Mouse (Mus musculus): Measurements from ENCODE around the gene Vwa7.
"Not testable (repeated sequence)": the region's sequence is repeated elsewhere in the genome, so short reads cannot be mapped to it uniquely, and the experiment has no call there.

Vwa7 gene

DNA sequence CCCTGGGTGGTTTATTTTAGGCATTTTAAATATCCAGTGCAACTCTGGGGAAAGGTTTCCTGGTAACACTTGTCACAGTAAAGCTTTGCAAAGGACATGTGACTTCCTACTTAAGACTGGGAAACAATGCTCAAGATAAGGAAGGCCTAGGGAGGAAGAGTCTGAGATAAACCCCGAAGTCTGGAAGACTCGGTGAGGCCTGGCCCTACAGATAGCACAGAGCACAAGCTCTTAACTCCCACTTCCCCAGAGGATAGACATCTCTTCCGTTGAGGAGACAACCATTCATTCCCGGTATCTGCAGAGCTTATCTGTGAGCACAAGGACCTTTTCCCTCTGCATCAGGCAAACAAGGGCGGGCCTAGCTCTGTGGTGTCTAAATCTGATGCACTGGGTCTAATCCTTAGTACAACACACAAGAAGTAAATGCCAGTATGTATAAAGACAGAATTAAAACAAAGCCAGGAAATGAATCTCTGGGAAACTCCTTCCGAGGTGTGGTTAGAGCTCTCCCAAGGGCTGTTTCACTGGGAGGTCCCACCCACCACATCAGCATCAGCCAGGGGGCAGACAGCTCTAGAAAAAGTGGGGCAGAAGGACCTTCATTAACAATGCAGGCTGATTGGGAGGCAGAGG lies 5.6 kb downstream of the Vwa7 start:
- no peak for DNase-seq (ENCODE audit: low spot score in 2 of 2)

DNA sequence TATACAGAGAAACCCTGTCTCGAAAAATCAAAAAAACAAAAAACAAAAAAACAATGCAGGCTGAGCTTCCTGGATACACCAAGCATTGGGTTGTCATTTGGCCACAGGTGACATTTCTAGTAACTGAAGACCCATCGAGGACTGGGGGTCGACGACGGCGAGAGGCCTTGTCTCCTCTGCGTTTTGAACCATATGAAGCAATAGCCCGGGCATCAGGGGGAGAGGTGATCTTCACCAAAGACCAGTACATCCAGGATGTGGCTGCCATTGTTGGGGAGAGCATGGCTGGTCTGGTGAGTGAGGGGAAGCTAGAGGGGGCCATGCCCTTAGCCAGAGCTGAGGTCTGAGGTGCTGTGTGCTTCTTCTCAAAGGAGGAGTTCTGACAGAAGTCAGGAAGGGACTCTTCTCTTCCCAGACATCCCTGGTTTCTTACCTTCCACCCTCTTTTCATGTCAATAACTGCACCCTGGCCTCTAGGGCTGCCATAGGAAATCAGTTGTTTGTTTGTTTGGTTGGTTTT lies 6.2 kb downstream of the Vwa7 start:
- DNase-seq (ENCODE audit: low spot score in 2 of 2), result no peak

DNA sequence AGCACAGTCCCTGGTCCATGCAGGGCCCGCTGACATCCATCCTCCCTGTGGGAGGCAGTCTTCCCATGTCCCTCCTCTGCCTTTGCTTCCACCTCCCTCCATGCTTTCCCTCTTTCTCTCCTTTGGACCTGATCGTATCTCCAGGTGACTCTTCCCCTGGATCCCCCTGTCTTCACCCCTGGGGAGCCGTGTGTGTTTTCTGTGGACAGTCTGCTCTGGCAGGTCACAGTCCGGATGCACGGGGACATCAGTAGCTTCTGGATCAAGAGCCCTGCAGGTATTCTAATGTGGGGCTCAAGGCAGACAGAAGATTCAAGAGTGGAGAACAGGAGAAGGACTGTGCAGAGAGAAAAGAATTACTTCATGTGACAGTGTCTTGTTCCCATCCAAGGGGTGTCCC lies 6.8 kb downstream of the Vwa7 start:
- no peak for DNase-seq (ENCODE audit: low spot score in 2 of 2)

- DNase-seq (ENCODE audit: low spot score in 2 of 2), result no peak
These were observed 7.4 kb downstream of the Vwa7 start for GRCm38 (mm10) chr17:35023756-35024155.

DNA sequence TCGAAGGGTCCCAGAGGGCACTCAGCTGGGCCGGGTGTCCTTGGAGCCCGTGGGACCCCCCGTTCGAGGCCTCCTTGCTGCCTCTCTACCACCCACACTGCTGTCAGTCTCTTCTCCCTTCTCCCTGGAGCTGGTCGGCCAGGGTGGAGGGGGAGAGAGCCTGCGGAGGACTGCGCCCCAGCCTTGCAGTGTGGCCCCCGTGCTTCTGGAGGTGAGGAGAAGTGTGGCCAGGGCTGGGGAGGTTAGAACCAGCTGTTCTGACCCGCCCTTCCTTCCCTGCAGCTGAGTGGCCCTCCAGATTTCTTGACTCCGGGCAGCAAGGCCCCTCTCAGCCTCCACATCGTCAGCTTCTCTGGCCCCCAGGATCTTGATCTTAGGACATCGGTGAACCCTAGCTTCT lies 7.9 kb downstream of the Vwa7 start:
- no peak for DNase-seq (ENCODE audit: low spot score in 2 of 2)

DNA sequence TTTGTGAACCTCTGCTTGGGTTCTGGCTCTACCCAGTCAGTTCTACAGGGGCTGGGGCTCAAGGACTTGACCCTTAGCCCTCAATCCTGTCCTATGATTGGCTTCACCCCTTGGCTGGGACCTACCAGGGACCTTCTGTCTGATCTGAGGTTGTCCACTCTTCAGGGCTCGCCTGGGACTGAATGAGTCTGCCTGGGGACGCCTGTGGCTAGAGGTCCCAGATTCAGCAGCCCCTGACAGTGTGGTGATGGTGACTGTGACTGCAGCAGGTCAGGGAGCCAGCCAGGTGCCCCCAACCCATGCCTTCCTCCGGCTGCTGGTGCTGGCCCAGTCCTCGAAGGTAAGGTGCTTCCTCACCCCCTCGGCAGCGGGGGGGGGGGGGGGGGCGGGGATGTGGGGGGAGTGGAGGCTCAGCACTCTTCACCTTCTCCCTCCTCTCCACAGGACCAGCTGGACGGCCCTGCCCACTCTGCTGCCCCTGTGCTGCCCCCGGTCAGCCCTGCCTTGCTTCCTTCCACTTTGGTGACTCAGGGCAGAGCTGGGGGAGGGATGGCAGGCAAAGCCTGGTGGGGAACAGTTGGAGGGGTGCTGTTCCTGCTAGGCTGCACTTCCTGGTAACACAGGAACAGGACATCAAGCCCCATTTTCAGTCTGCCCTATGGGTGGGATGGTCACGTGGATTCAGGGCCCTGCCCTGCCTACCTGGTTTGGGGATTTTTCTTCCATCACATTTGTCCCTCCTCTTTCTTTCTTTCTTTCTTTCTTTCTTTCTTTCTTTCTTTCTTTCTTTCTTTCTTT lies 8.5 kb downstream of the Vwa7 start:
- DNase-seq (ENCODE audit: low spot score in 2 of 2), result no peak

- DNase-seq (ENCODE audit: low spot score in 2 of 2), result no peak
These were observed 9.8 kb downstream of the Vwa7 start for GRCm38 (mm10) chr17:35026206-35026605.

DNA sequence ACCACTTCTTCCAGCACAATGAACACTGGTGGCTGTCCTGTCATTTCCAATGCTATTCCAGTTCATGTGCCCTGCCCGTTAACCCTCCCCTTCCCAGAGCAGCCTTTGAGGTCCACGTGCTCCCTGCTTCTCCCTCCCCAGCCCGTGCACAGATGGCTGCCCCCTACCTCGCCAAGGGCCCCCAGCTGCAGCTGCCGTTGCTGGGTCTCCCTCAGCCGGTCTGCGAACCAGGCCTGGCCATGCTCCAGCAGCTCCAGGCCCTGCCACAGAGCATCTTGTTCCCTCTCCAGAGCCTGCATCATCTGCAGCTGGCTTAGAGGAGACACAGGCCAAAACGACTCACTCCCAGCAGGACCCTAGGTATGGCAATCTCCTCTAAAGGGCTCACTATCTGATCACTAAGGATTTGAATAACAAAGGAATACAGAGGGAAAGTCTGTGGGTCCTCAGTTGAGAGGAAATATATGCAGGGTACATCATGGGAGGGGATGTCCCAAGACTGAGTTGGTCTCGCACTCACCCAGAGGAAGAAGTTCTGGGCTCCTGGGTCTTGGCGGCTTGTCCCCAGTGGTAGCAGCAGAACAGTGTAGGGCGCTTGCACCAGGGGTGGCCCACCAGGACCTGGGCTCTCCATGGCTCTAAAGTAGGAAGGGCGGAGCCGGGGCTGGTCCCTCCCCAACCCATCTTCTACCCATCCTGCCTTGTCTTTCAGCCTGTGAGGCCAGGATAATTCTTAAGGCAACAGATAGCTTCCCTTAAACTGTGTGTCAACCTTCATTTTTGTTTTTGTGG lies 11.1 kb downstream of the Vwa7 start, which contains the start of gene Sapcd1:
Gene Sapcd1 (minus strand): TSS at position 740 of the 792 bp plus-strand sequence.
- no peak for DNase-seq (ENCODE audit: low spot score in 2 of 2)

DNA sequence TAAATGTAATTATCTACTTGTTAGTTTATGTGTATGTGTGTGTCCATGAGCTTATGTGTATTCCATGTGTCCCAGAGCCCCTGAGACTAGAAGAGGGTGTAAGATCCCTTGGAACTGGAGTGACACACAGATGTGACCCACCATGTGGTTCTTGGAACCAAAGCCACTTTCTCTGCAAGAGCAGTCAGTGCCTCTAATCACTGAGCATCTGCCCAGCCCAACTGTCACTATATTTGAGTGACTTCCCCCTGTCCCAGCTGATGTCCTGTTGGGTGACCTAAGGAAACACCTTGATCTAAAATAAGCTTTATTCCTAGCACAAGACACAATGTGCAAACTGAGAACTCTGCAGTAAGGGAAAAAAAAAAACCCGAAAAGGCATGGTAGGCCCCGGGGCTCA lies 11.9 kb downstream of the Vwa7 start:
- no peak for DNase-seq (ENCODE audit: low spot score in 2 of 2)

DNA sequence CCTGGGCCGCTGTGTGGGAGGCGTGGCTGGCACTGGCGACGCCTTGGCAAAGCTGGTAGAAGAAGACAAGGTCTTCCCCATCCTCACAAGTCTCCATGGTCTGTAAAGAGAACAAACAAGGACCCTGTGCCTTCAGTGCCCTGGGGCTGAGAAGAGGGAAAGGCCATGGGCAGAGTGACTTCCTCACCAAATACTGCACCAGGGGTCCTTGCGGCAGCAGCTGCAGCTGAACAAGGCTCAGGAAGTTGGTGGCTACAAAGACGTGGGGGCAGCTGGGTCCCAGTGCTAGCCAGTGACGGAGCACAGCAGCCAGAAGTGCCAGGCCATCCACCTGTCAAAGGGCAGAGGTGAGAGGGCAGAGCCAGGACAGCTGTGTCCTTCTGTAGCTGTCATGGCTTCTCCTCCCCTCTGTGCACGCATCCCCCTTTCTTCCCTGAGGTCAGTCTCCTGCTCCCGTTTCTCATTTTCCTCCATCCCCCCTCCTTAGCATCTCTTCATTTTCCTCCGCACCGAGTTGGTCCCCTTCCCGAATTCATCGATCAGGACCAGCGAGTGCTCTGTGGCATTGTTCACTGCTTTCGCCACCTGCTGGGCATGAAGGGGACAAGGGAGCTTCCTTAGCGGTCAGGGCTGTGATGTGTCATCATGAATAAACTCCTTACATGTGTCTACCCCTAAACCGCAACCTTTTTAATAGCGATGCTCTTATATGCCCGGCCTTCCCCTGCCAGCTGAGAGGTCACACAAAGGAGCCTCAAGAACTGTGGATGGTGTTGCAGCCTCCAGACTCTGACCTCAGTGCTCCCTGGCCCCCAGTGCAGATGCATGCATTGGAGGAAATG lies 13.5 kb downstream of the Vwa7 start:
- DNase-seq (ENCODE audit: low spot score in 2 of 2), result no peak

DNA sequence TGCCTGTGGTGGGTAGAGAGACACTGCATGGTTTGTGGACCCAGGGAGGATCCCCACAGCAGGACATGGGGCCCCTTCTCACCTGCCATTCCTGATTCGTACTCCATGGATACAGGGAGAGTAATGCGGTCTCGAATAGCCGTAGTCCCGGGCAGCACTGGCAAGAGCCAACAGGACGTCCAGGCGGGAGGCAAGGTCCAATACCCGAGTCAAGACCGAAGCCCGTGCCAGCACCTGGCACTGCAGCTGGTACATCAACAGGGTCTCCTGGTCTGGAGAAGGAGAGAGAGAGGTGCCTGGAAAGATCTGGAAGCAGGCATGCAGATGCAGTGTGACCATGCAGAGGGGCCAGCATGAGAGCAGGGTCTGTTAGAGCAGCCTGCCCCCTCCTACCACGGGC lies 14.9 kb downstream of the Vwa7 start:
- no peak for DNase-seq (ENCODE audit: low spot score in 2 of 2)

DNA sequence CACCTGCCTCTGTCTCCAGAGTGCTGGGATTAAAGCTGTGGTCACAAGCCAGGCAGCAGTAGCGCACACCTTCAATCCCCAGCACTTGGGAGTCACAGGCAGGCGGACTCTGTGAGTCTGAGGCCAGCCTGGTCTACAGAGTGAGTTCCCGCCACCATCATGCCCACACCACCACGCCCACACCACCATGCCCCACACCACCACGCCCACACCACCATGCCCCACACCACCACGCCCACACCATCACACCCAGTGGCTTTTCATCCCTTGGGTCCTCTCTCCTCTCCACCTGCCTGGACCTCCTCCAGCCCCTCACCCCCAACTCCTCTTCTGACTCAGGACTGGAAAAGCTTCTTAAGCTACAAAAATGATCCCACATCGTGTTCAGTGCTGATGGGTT lies 15.5 kb downstream of the Vwa7 start:
- no peak for DNase-seq (ENCODE audit: low spot score in 2 of 2)

- no peak for DNase-seq (ENCODE audit: low spot score in 2 of 2)
These were observed 16.0 kb downstream of the Vwa7 start for GRCm38 (mm10) chr17:35032323-35032870.

DNA sequence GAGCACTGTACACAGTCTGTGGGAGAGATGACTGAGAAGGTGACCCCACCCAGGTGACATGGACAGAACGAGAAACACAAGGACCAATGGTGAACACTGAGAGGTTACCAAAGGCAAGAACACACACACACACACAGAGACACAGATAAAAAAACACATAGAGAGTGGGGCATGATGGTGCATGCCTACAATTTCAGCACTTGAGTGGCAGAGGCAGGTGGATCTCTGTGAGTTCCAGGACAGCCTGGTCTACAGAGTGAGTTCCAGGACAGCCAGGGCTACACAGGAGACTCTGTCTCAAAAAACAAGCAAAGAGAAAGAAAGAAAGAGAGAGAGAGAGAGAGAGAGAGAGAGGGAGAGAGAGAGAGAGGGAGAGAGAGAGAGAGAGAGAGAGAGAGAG lies 17.3 kb downstream of the Vwa7 start:
- not testable (repeated sequence) for DNase-seq (ENCODE audit: low spot score in 2 of 2)

DNA sequence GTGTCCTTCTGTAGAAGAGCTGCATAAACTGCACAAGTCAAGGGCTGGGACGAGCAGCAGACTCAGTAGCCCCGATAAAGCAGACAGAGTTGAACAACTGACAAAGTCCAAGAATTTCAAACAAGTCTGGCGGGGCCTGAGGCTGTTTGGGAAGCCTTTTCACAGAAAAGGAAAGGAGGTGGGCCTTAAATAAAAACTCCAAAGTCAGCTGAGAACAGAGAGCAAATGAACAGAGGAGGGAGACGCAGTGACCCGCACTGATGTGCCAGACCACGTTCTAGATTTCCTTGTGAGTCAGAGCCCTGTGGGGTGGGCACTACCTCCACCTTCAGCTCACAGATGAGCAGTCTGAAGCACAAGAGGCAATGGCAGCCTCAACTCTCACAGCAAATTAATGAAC lies 18.5 kb downstream of the Vwa7 start:
- no peak for DNase-seq (ENCODE audit: low spot score in 2 of 2)

- no peak for DNase-seq (ENCODE audit: low spot score in 2 of 2)
These were observed 22.9 kb downstream of the Vwa7 start for GRCm38 (mm10) chr17:35039121-35039873.

- DNase-seq (ENCODE audit: low spot score in 2 of 2), result no peak
These were observed 27.4 kb downstream of the Vwa7 start for GRCm38 (mm10) chr17:35043794-35044193.

- no peak for DNase-seq (ENCODE audit: low spot score in 2 of 2)
These were observed 28.8 kb downstream of the Vwa7 start for GRCm38 (mm10) chr17:35044904-35045806.
